10 mouse cellular contexts compared by ENCODE assay signal in the genomic region with DNA sequence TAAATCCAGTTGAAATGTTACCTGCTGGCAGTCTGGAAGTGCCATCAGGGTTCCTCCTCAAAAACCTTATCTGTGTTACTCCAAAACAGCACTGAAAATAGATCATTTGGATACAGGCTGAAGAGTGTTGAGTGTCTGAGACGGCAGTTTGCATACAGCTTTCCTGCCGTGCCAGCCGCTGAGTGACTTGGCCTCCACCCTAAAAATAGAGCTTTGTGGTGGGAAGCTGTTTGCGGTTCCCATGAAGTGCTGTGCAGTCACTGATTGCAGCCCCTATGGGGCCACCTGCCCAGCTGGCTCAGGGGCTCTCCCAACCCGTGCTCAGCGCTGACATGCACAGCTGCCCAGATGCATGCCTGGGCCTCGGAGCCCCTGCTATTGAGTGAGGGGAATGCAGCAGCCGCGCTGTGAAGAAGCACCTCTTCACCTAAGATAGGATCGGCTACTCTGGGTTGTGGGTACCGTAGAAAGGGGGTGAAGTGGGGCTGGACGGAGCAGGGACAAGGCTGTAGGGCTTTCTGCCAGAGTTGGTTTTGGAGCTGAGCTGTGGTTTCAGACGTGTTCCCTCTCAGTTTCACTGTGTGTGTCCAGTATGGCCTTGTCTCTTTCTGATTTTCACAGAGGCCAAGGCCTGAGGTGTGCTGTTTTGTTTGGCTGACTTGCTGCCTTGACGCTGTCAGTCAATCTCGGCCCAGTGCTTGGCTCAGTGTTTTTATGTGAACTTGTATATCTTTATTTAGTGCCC.
DNase-seq lines count a peak whose midpoint lies in the region; ATAC-seq and TF ChIP-seq lines count a peak whose summit lies in the region.
"Had no signal": no experiment of that assay in that cellular context is flagged by ENCODE, and none has a peak within 500 bp of the region (broad histone marks: within the 10 kb centered on the region; RNA-seq: fewer than 3 reads in every experiment).

No protein-coding gene starts in this region.

- no peak for ATAC-seq in forebrain, embryonic 11.5 days (replicated peaks; ENCODE audit: low FRiP score)
- ATAC-seq in forebrain, embryonic 14.5 days: no peak
- ATAC-seq in neural tube, embryonic 13.5 days (ENCODE audit: low read depth): no peak; the same call in 1 of the 2 replicates
- no peak for ATAC-seq in liver, postnatal 0 days

- peak; percentile 41 for DNase-seq in forebrain, embryonic 11.5 days (ENCODE audit: low spot score)
- no peak for DNase-seq in forebrain, embryonic 14.5 days (ENCODE audit: low spot score)
- no peak for DNase-seq in neural tube, embryonic 10.5 days (ENCODE audit: extremely low spot score, low spot score)
- no peak for DNase-seq in liver, postnatal 0 days
- DNase-seq in urinary bladder, adult 18-20 months (ENCODE audit: low spot score in 2 of 2): no peak
- DNase-seq in left cerebral cortex, adult 11 months (ENCODE audit: low spot score): no peak
- no peak for DNase-seq in layer of hippocampus, adult 18-20 months (ENCODE audit: low spot score in 2 of 2)

- H3K4me1 ChIP-seq in forebrain, embryonic 11.5 days (replicated peaks; ENCODE audit: control insufficient read depth, insufficient read depth, low read length): no peaks in the 10 kb centered on the region; the same call in 1 of the 2 replicates
- 0 out of 2 replicates have a peak, but pooled peaks cover 3% of the 10 kb centered on the region for H3K4me1 ChIP-seq in forebrain, embryonic 14.5 days (ENCODE audit: control insufficient read depth, insufficient read depth, low read length)
- peaks cover 46% of the 10 kb centered on the region for H3K4me1 ChIP-seq in neural tube, embryonic 13.5 days (replicated peaks)
- H3K4me1 ChIP-seq in liver, postnatal 0 days (ENCODE audit: insufficient read depth): peaks cover 5% of the 10 kb centered on the region; the same call in 1 of the 2 replicates
- H3K4me1 ChIP-seq: stomach, embryonic 15.5 days had no signal

- TF ChIP-seq EP300 in liver, postnatal 0 days (IDR thresholded peaks at IDR 0.05; ENCODE audit: low read depth): no peak

- H3K36me3 ChIP-seq in forebrain, embryonic 11.5 days (ENCODE audit: control insufficient read depth, insufficient read depth, low read length): no peaks in the 10 kb centered on the region
- H3K36me3 ChIP-seq in forebrain, embryonic 14.5 days (ENCODE audit: control insufficient read depth, insufficient read depth, low read length): peaks cover 34% of the 10 kb centered on the region
- H3K36me3 ChIP-seq in neural tube, embryonic 13.5 days: peaks cover 23% of the 10 kb centered on the region
- peaks cover 7% of the 10 kb centered on the region; the same call in 1 of the 2 replicates for H3K36me3 ChIP-seq in liver, postnatal 0 days (replicated peaks; ENCODE audit: insufficient read depth, low read length)

- H3K27ac ChIP-seq in forebrain, embryonic 11.5 days (ENCODE audit: low read depth, low read length): no peak overlapping the region
- no peak overlapping the region for H3K27ac ChIP-seq in forebrain, embryonic 14.5 days (ENCODE audit: low read depth, low read length)
- peak overlapping the region; percentile 54; the same call in 1 of the 2 replicates for H3K27ac ChIP-seq in neural tube, embryonic 13.5 days (replicated peaks)
- no peak overlapping the region for H3K27ac ChIP-seq in liver, postnatal 0 days (ENCODE audit: low read depth)
- H3K27ac ChIP-seq: liver, embryonic 14.5 days; stomach, embryonic 15.5 days had no signal

- no peaks in the 10 kb centered on the region for H3K9me3 ChIP-seq in forebrain, embryonic 11.5 days (ENCODE audit: control insufficient read depth, low read length)
- H3K9me3 ChIP-seq in forebrain, embryonic 14.5 days (replicated peaks; ENCODE audit: control insufficient read depth, low read length): no peaks in the 10 kb centered on the region
- H3K9me3 ChIP-seq in neural tube, embryonic 13.5 days: no peaks in the 10 kb centered on the region
- no peaks in the 10 kb centered on the region for H3K9me3 ChIP-seq in liver, postnatal 0 days (ENCODE audit: low read length)
- H3K9me3 ChIP-seq: stomach, embryonic 15.5 days had no signal

- no peak overlapping the region for H3K9ac ChIP-seq in forebrain, embryonic 11.5 days (ENCODE audit: low read length)
- H3K9ac ChIP-seq in forebrain, embryonic 14.5 days (ENCODE audit: low read length): no peak overlapping the region
- 0 out of 2 replicates have a peak overlapping the region, but pooled peaks have one; percentile 12 for H3K9ac ChIP-seq in neural tube, embryonic 13.5 days
- H3K9ac ChIP-seq in liver, postnatal 0 days (replicated peaks): no peak overlapping the region
- H3K9ac ChIP-seq: liver, embryonic 14.5 days; stomach, embryonic 15.5 days had no signal

- 89% methylated on average over 15 of the region's 15 CpGs for WGBS in forebrain, embryonic 11.5 days
- WGBS in forebrain, embryonic 14.5 days: 84% methylated on average over 15 of the region's 15 CpGs
- 74% methylated on average over 15 of the region's 15 CpGs for WGBS in neural tube, embryonic 13.5 days
- 51% methylated on average over 15 of the region's 15 CpGs for WGBS in liver, postnatal 0 days (ENCODE audit: insufficient replicate concordance)

- no peaks in the 10 kb centered on the region for H3K27me3 ChIP-seq in forebrain, embryonic 11.5 days (ENCODE audit: control insufficient read depth, insufficient read depth, low read length)
- no peaks in the 10 kb centered on the region for H3K27me3 ChIP-seq in forebrain, embryonic 14.5 days (replicated peaks; ENCODE audit: control insufficient read depth, insufficient read depth, low read length)
- no peaks in the 10 kb centered on the region for H3K27me3 ChIP-seq in neural tube, embryonic 13.5 days
- H3K27me3 ChIP-seq in liver, postnatal 0 days (ENCODE audit: insufficient read depth, low read length): no peaks in the 10 kb centered on the region
- H3K27me3 ChIP-seq: stomach, embryonic 15.5 days had no signal

- H3K4me3 ChIP-seq in forebrain, embryonic 11.5 days (ENCODE audit: low read depth, low read length): no peak overlapping the region
- H3K4me3 ChIP-seq in forebrain, embryonic 14.5 days (ENCODE audit: low read depth, low read length): no peak overlapping the region
- H3K4me3 ChIP-seq in neural tube, embryonic 13.5 days: no peak overlapping the region
- H3K4me3 ChIP-seq in liver, postnatal 0 days (ENCODE audit: low read depth, low read length): no peak overlapping the region
- H3K4me3 ChIP-seq: stomach, embryonic 15.5 days had no signal

- no peak for TF ChIP-seq CTCF in liver, postnatal 0 days (IDR thresholded peaks at IDR 0.05; ENCODE audit: low read depth)

- H3K4me2 ChIP-seq in forebrain, embryonic 11.5 days (ENCODE audit: low read depth, low read length, severe bottlenecking): no peak overlapping the region
- H3K4me2 ChIP-seq in forebrain, embryonic 14.5 days (ENCODE audit: low read length): no peak overlapping the region
- H3K4me2 ChIP-seq in neural tube, embryonic 13.5 days: no peak overlapping the region
- H3K4me2 ChIP-seq in liver, postnatal 0 days (ENCODE audit: low read depth, low read length): peak overlapping the region; percentile 41
- H3K4me2 ChIP-seq: stomach, embryonic 15.5 days had no signal
